Mouse (Mus musculus) erythroblast, embryonic 14.5 days (primary cell): ENCODE measurements around the gene Mbnl2.

Source experiments
- GATA1 ChIP-seq: IDR thresholded peaks from 2 replicates; pipeline ENCODE4 v1.6.1; 2012; ENCODE audit warnings: low read length, inconsistent platforms, mixed read lengths
- TAL1 ChIP-seq: IDR thresholded peaks from 3 replicates; pipeline ENCODE4 v1.6.1; 2012; ENCODE audit warnings: low read length, inconsistent platforms, mixed read lengths

DNA sequence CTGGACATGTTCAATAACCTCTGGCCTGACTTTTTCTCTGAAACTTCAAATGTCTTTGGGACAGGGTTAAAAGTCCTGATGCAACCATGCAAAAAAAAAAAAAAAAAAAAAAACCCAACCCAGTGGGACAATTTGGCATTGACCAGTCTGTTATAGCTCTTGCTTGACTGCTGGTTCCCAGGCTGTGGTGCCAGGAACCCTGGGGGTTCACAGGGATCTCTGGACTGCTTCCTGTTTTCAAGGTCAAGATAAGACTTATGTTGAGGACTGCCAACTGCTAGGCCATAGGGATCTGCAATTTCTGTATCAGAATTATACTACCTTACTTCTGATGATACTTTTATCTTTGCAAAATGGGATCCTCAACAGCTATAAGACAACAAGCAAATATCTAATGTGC lies 9.6 kb upstream of the Mbnl2 start:
- TF ChIP-seq TAL1 (no peak), GATA1 (no peak)
